Mouse (Mus musculus) bone marrow, adult 2 months (tissue): ENCODE data around the gene Ttll13.

Source experiments
- CTCF ChIP-seq: fragments of 200-500 bp; IDR thresholded peaks from 2 replicates; pipeline ENCODE4 v1.5.1; 2011; ENCODE audit warnings: low read length, control low read depth; ENCODE audit not compliant: control insufficient read depth, insufficient read depth
- POLR2A ChIP-seq: fragments of 200-500 bp; IDR thresholded peaks from 2 replicates; pipeline ENCODE4 v1.6.1; 2011; ENCODE audit warnings: low read depth, mild to moderate bottlenecking, control low read depth, low read length, borderline replicate concordance; ENCODE audit not compliant: control insufficient read depth

DNA sequence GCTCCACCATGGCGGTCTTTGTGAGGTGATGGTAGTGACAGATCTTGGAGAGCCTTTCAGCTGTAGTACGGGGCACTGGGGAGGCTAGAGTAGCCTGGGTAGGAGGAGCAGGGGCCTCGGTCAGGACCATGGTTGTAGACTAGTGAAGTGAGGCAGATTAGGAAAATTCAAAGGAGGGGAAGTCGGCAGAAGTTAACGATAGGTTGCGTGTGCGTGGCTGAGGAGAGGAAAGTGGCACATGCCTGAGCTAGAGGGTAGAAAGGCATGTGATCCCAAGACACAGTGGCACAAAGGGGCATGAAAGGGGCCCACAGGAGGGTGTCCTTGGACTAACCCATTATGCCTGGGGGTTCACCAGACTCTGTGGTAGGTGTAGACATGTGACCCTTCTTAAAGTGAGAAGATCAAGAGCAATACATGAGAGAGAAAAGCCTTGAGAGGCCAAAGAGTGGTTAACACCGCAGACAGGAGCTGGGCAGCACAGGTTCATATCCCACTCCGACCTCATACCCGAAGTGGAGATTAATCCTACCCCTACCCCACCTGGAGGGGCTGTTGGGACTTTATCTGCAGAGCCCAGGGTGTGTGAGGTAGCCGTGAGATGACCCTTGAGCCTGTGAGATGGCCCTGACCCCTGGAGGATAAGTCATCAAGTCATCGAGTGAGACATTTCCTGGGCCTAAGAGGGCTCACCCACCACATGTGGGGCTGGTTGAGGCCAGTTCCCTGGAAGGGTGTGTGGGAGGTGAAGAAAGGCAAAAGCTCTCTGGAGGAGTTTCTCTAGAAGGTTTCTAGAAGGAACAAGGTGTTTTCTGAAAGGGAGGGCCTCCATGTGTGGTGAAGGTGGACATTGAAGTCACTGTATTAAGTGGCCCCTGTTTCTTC, 40.2 kb upstream of the Ttll13 start:
- TF ChIP-seq POLR2A (no peak), CTCF (no peak)
